ENCODE assay signal across 8 mouse cellular contexts in genomic region chr7:29496953-29497590, GRCm38 (mm10). TPM values are rescaled to one million over a fixed set of nuclear protein-coding genes. Genes with fewer than 3 reads are reported as not detected.
DNase-seq lines count a peak whose midpoint lies in the region; ATAC-seq and TF ChIP-seq lines count a peak whose summit lies in the region.

No protein-coding gene starts in this region.

- peaks cover 11% of the 10 kb centered on the region for H3K4me1 ChIP-seq in neural tube, embryonic 11.5 days (ENCODE audit: control insufficient read depth, insufficient read depth, low read length)
- H3K4me1 ChIP-seq in neural tube, embryonic 15.5 days, result peaks cover 14% of the 10 kb centered on the region
- H3K4me1 ChIP-seq in hindbrain, embryonic 15.5 days (replicated peaks), result peaks cover 17% of the 10 kb centered on the region
- peaks cover 20% of the 10 kb centered on the region for H3K4me1 ChIP-seq in lung, embryonic 16.5 days (replicated peaks; ENCODE audit: control insufficient read depth, insufficient read depth, low read length)
- H3K4me1 ChIP-seq in stomach, postnatal 0 days (replicated peaks; ENCODE audit: control insufficient read depth, insufficient read depth), result 0 out of 2 replicates have a peak, but pooled peaks cover 4% of the 10 kb centered on the region

- H3K9ac ChIP-seq in neural tube, embryonic 11.5 days (ENCODE audit: low read length), result no peak overlapping the region
- no peak overlapping the region for H3K9ac ChIP-seq in neural tube, embryonic 15.5 days (replicated peaks)
- H3K9ac ChIP-seq in hindbrain, embryonic 15.5 days, result no peak overlapping the region
- H3K9ac ChIP-seq in lung, embryonic 16.5 days (ENCODE audit: low read length), result no peak overlapping the region
- no peak overlapping the region for H3K9ac ChIP-seq in stomach, postnatal 0 days (ENCODE audit: low read length)

- peak; percentile 60 for ATAC-seq in neural tube, embryonic 11.5 days (ENCODE audit: insufficient read depth, low FRiP score, low TSS enrichment)
- ATAC-seq in neural tube, embryonic 15.5 days (ENCODE audit: low FRiP score), result no peak; the same call in 1 of the 2 replicates
- ATAC-seq in hindbrain, embryonic 15.5 days (ENCODE audit: low FRiP score, low read depth), result peak; percentile 49; the same call in 1 of the 2 replicates
- ATAC-seq in lung, embryonic 16.5 days (ENCODE audit: low read depth), result peak; percentile 27; the same call in 1 of the 2 replicates
- peak; percentile 90 for ATAC-seq in stomach, postnatal 0 days (ENCODE audit: low FRiP score, low TSS enrichment)

- H3K36me3 ChIP-seq in neural tube, embryonic 11.5 days (ENCODE audit: control insufficient read depth, insufficient read depth, low read length), result no peaks in the 10 kb centered on the region
- no peaks in the 10 kb centered on the region for H3K36me3 ChIP-seq in neural tube, embryonic 15.5 days
- H3K36me3 ChIP-seq in hindbrain, embryonic 15.5 days, result no peaks in the 10 kb centered on the region
- H3K36me3 ChIP-seq in lung, embryonic 16.5 days (ENCODE audit: control insufficient read depth, insufficient read depth, low read length), result peaks cover 4% of the 10 kb centered on the region; the same call in 1 of the 2 replicates
- H3K36me3 ChIP-seq in stomach, postnatal 0 days (ENCODE audit: control insufficient read depth, insufficient read depth, low read length), result no peaks in the 10 kb centered on the region

- 69% methylated on average over 10 of the region's 10 CpGs for WGBS in neural tube, embryonic 11.5 days
- 47% methylated on average over 10 of the region's 10 CpGs for WGBS in neural tube, embryonic 15.5 days
- WGBS in hindbrain, embryonic 15.5 days, result 33% methylated on average over 10 of the region's 10 CpGs
- WGBS in lung, embryonic 16.5 days, result 55% methylated on average over 10 of the region's 10 CpGs
- 56% methylated on average over 10 of the region's 10 CpGs for WGBS in stomach, postnatal 0 days

- H3K27ac ChIP-seq in neural tube, embryonic 11.5 days (ENCODE audit: low read depth, low read length), result no peak overlapping the region
- no peak overlapping the region; the same call in 1 of the 2 replicates for H3K27ac ChIP-seq in neural tube, embryonic 15.5 days (replicated peaks)
- no peak overlapping the region; the same call in 1 of the 2 replicates for H3K27ac ChIP-seq in hindbrain, embryonic 15.5 days (replicated peaks)
- H3K27ac ChIP-seq in lung, embryonic 16.5 days (ENCODE audit: low read length), result peak overlapping the region; percentile 7; the same call in 1 of the 2 replicates
- peak overlapping the region; percentile 35 for H3K27ac ChIP-seq in stomach, postnatal 0 days (replicated peaks)

- H3K27me3 ChIP-seq in neural tube, embryonic 11.5 days (ENCODE audit: control insufficient read depth, insufficient read depth, low read length), result no peaks in the 10 kb centered on the region
- no peaks in the 10 kb centered on the region for H3K27me3 ChIP-seq in neural tube, embryonic 15.5 days (replicated peaks)
- no peaks in the 10 kb centered on the region for H3K27me3 ChIP-seq in hindbrain, embryonic 15.5 days
- H3K27me3 ChIP-seq in lung, embryonic 16.5 days (ENCODE audit: control insufficient read depth, insufficient read depth, low read depth, low read length), result no peaks in the 10 kb centered on the region
- no peaks in the 10 kb centered on the region for H3K27me3 ChIP-seq in stomach, postnatal 0 days (ENCODE audit: control insufficient read depth, insufficient read depth, low read length)

- H3K4me2 ChIP-seq in neural tube, embryonic 11.5 days (ENCODE audit: low read depth), result no peak overlapping the region
- H3K4me2 ChIP-seq in neural tube, embryonic 15.5 days, result no peak overlapping the region
- no peak overlapping the region for H3K4me2 ChIP-seq in hindbrain, embryonic 15.5 days
- H3K4me2 ChIP-seq in lung, embryonic 16.5 days (ENCODE audit: low read depth, low read length), result no peak overlapping the region
- no peak overlapping the region for H3K4me2 ChIP-seq in stomach, postnatal 0 days (replicated peaks; ENCODE audit: low read depth)

- no peak for TF ChIP-seq EP300 in stomach, postnatal 0 days (optimal IDR thresholded peaks at IDR 0.05)

- no peak overlapping the region for H3K4me3 ChIP-seq in neural tube, embryonic 11.5 days (ENCODE audit: low read depth, low read length)
- no peak overlapping the region for H3K4me3 ChIP-seq in neural tube, embryonic 15.5 days (replicated peaks)
- no peak overlapping the region for H3K4me3 ChIP-seq in hindbrain, embryonic 15.5 days
- no peak overlapping the region for H3K4me3 ChIP-seq in lung, embryonic 16.5 days (ENCODE audit: low read length)
- no peak overlapping the region for H3K4me3 ChIP-seq in stomach, postnatal 0 days (ENCODE audit: low read depth, low read length)

- DNase-seq in neural tube, embryonic 11.5 days (ENCODE audit: low spot score), result peak; percentile 57
- peak; percentile 61 for DNase-seq in stomach, postnatal 0 days (ENCODE audit: low spot score)
- no peak for DNase-seq in layer of hippocampus, adult 8-10 months (ENCODE audit: low spot score in 2 of 2)
- no peak for DNase-seq in B cell, adult 2 months
- DNase-seq in layer of hippocampus, adult 18-20 months (ENCODE audit: low spot score in 2 of 2), result no peak

- TF ChIP-seq CTCF in stomach, postnatal 0 days (IDR thresholded peaks at IDR 0.05; ENCODE audit: low read depth), result no peak

- no peaks in the 10 kb centered on the region for H3K9me3 ChIP-seq in neural tube, embryonic 11.5 days (ENCODE audit: control insufficient read depth, low read length)
- no peaks in the 10 kb centered on the region for H3K9me3 ChIP-seq in neural tube, embryonic 15.5 days (replicated peaks)
- H3K9me3 ChIP-seq in hindbrain, embryonic 15.5 days, result no peaks in the 10 kb centered on the region
- no peaks in the 10 kb centered on the region for H3K9me3 ChIP-seq in lung, embryonic 16.5 days (ENCODE audit: control insufficient read depth, low read length)
- no peaks in the 10 kb centered on the region for H3K9me3 ChIP-seq in stomach, postnatal 0 days (ENCODE audit: control insufficient read depth, low read length)

RNA-seq across cellular contexts. Expression of gene Sipa1l3, which starts 21.4 kb away (rescaled TPM):
- polyA plus RNA-seq in neural tube, embryonic 11.5 days (2014; fragmentation: Nextera tagmentation; extraction: Ambion mirVana), result 10.3 and 11.9 TPM in 2 replicates
- 20.7 and 22.2 TPM in 2 replicates for polyA plus RNA-seq in neural tube, embryonic 15.5 days (2015; fragmentation: Nextera tagmentation; extraction: Ambion mirVana)
- 22.4 and 23.3 TPM in 2 replicates for polyA plus RNA-seq in hindbrain, embryonic 15.5 days (2015; fragmentation: Nextera tagmentation; extraction: Ambion mirVana)
- 21.6 and 21.8 TPM in 2 replicates for polyA plus RNA-seq in lung, embryonic 16.5 days (2015; fragmentation: Nextera tagmentation; extraction: Ambion mirVana)
- 9.7 TPM in 2 replicates for polyA plus RNA-seq in stomach, postnatal 0 days (2015; fragmentation: Nextera tagmentation; extraction: Ambion mirVana)
- total RNA-seq in layer of hippocampus, adult 8-10 months (2022), result 100 to 1,000 TPM; 158 to 231 (median 197) TPM
- total RNA-seq in layer of hippocampus, adult 18-20 months (2021), result 100 to 1,000 TPM; 219 to 232 TPM

Comparison
In these comparisons a context has a peak if more than half of its experiments do, and no peak if none do; other contexts are left out.
1. DNase-seq: peak in neural tube, embryonic 11.5 days (single experiment) and stomach, postnatal 0 days (single experiment); none in layer of hippocampus, adult 8-10 months (0 of 2), B cell, adult 2 months (0 of 2) and layer of hippocampus, adult 18-20 months (0 of 2).
2. H3K27ac ChIP-seq: peak in lung, embryonic 16.5 days (single experiment) and stomach, postnatal 0 days (single experiment); none in neural tube, embryonic 11.5 days (single experiment), neural tube, embryonic 15.5 days (single experiment) and hindbrain, embryonic 15.5 days (single experiment).